Mouse (Mus musculus) megakaryocyte, embryonic 14.5 days (primary cell): ENCODE results near the gene Cttnbp2. TPM values are rescaled to one million over a fixed set of nuclear protein-coding genes. Genes with fewer than 3 reads are reported as not detected.

Experiments
- H3K27me3 ChIP-seq: replicated peaks from 2 replicates; pipeline ENCODE3; 2012; ENCODE audit warnings: inconsistent platforms
- H3K36me3 ChIP-seq: replicated peaks from 2 replicates; pipeline ENCODE3; 2012; ENCODE audit warnings: low read length, inconsistent platforms, mixed read lengths
- H3K4me1 ChIP-seq: 2 replicates; pipeline ENCODE4 v1.6.1; 2012; ENCODE audit warnings: inconsistent platforms
- H3K4me3 ChIP-seq: replicated peaks from 2 replicates; pipeline ENCODE3; 2012; ENCODE audit warnings: moderate library complexity, mild to moderate bottlenecking, inconsistent platforms
- H3K9me3 ChIP-seq: 2 replicates; pipeline ENCODE4 v1.6.1; 2012; ENCODE audit warnings: inconsistent platforms
- FLI1 ChIP-seq: IDR thresholded peaks from 2 replicates; pipeline ENCODE4 v1.6.1; 2012; ENCODE audit warnings: low read length, inconsistent platforms, mixed read lengths
- GATA1 ChIP-seq: IDR thresholded peaks from 3 replicates; pipeline ENCODE4 v1.6.1; 2012; ENCODE audit warnings: mixed read lengths, low read length, inconsistent platforms, borderline replicate concordance
- polyA plus RNA-seq: library from polyadenylated mRNA; stranded (reverse); fragments of >175 nt; gene quantifications from 2 replicates; pipeline ENCODE4 v1.2.3, GENCODE M21; 2012; ENCODE audit warnings: low replicate concordance; ENCODE audit not compliant: insufficient read depth

Gene Cttnbp2
- polyA plus RNA-seq, 1 experiment = not detected

DNA sequence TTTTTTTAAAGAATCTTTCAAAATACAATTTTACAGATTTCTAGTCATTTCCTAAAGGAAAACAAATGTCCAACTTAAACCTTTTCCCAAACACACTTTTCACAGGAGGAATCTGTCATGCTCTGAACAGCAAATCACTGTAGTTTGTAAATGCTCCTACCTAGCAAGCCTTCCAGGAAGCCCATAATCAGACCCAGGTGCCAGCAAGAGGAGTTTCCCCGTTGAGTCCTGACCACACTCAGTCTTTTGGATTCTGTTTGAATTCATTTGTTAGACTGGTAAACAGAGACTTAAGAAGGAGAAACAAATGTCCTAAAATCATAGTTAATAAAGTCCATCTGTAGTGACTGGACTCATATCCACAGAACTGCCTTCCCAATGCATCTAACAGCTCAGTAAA lies 40.1 kb downstream of the Cttnbp2 start:
- no peaks in the 10 kb centered on the region for H3K36me3 ChIP-seq
- no peaks in the 10 kb centered on the region for H3K27me3 ChIP-seq
- H3K9me3 ChIP-seq = no peaks in the 10 kb centered on the region
- no peak for TF ChIP-seq GATA1
- no peak for TF ChIP-seq FLI1
- H3K4me3 ChIP-seq = no peak overlapping the region
- no peaks in the 10 kb centered on the region for H3K4me1 ChIP-seq

DNA sequence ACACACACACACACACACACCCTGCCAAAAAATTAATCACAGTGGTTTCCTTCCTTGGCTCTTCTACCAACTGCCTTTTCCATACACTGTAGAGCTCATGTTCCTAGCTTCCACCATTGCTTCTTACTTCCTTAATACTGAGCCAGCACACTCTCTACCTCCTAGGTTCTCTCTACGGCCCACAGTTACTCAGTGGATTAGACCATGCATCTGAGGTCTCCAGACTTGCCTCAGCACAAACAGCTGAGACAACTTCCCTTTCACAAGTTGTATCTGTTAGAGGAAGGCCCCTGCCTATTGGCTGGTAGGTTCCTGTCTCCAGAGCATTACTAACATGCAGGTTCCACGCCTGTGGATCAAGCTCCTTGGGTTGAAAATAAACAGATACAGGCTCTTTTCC lies 45.4 kb downstream of the Cttnbp2 start:
- no peaks in the 10 kb centered on the region for H3K36me3 ChIP-seq
- H3K4me3 ChIP-seq = no peak overlapping the region
- H3K9me3 ChIP-seq = no peaks in the 10 kb centered on the region
- TF ChIP-seq FLI1 (no peak), GATA1 (no peak)
- no peaks in the 10 kb centered on the region for H3K27me3 ChIP-seq
- H3K4me1 ChIP-seq = no peaks in the 10 kb centered on the region

DNA sequence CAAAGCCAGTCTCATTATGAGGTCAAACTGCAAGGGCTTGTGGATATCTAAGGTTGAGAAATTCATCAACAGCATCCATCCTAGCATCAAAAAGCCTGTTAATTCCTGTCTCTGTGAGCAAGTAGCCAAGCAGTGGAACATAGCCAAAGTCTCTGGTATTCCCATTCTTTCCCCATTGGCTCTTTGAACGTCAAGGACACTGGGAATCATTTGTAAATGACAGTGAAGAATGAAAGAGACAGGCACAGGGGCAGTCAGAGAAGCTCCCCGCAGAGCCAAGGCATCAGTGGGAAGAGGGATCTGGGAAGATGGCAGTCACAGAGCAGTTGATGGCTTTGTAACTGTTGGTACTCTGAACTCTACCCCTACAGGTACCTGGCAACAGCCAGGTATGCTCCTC lies 46.9 kb downstream of the Cttnbp2 start:
- Histone ChIP-seq H3K4me1 (no peaks in the 10 kb centered on the region), H3K9me3 (no peaks in the 10 kb centered on the region)
- TF ChIP-seq GATA1 (no peak), FLI1 (no peak)

DNA sequence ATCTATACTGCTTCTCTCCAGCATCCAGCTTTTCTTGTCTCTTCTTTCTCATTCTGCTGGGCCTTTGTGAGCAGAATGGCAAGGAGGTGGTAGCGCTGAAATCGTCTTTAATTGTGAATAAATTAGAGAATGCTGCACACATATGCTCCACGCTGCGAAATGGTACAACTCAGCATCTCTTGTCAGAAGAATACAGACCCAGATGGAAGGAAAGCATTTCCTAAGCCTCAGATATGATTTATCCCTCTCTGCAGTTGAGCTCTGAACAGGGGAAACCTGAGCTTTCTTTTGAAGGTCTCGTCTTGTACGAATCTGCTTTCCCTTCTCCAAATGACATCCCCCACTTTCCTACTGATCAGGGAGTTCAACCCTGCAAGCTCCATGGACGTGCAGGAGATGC lies 48.4 kb downstream of the Cttnbp2 start:
- Histone ChIP-seq H3K4me1 (no peaks in the 10 kb centered on the region), H3K9me3 (no peaks in the 10 kb centered on the region), H3K27me3 (no peaks in the 10 kb centered on the region), H3K4me3 (no peak overlapping the region), H3K36me3 (no peaks in the 10 kb centered on the region)
- TF ChIP-seq FLI1 = no peak
- no peak for TF ChIP-seq GATA1

More for the DNA sequence above, 46.9 kb downstream of the Cttnbp2 start:
- Histone ChIP-seq H3K4me3 (no peak overlapping the region), H3K27me3 (no peaks in the 10 kb centered on the region), H3K36me3 (no peaks in the 10 kb centered on the region)

DNA sequence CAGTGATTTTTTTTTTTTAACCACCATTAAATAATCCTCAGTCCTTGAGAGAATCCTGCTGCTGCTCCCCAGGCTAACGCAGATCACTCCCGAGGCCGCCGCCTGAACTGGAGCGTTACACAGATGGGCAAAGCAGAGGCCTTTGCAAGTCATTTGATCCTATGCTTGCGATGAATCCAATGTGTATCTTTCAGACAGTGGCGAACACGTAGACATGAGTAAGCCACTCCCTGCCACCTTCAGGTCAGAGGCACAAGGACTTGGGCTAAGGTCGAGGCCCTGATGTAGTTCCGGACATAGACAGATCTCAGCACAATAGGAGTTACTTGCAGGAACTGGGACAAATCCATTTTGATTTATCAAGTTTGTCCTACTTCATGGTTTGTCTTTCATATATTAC lies 49.0 kb downstream of the Cttnbp2 start:
- Histone ChIP-seq H3K36me3 (no peaks in the 10 kb centered on the region), H3K4me3 (no peak overlapping the region), H3K4me1 (no peaks in the 10 kb centered on the region), H3K27me3 (no peaks in the 10 kb centered on the region), H3K9me3 (no peaks in the 10 kb centered on the region)
- TF ChIP-seq FLI1 (no peak), GATA1 (no peak)

DNA sequence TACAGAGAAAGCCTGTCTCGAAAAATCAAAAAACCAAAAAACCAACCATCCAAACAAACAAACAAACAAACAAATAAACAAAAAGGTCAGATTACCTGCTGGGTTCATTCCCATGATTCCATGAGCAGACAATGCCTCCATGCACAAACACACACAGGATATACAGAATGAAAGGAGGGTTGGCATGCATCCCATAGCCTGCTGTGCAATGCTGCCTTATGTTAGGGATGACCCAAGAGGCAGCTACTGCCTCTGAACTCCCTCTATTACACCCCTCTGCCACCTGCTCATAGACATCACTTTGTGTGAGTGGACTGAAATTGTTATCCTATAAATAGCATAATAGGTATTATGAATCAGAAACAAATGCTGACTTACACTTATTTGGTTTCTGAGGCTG lies 55.0 kb downstream of the Cttnbp2 start:
- no peaks in the 10 kb centered on the region for H3K27me3 ChIP-seq
- TF ChIP-seq GATA1 = no peak
- no peak for TF ChIP-seq FLI1
- H3K36me3 ChIP-seq = no peaks in the 10 kb centered on the region
- H3K4me3 ChIP-seq = no peak overlapping the region
- H3K4me1 ChIP-seq = no peaks in the 10 kb centered on the region
- peaks cover 3% of the 10 kb centered on the region; the same call in 1 of the 2 replicates for H3K9me3 ChIP-seq

DNA sequence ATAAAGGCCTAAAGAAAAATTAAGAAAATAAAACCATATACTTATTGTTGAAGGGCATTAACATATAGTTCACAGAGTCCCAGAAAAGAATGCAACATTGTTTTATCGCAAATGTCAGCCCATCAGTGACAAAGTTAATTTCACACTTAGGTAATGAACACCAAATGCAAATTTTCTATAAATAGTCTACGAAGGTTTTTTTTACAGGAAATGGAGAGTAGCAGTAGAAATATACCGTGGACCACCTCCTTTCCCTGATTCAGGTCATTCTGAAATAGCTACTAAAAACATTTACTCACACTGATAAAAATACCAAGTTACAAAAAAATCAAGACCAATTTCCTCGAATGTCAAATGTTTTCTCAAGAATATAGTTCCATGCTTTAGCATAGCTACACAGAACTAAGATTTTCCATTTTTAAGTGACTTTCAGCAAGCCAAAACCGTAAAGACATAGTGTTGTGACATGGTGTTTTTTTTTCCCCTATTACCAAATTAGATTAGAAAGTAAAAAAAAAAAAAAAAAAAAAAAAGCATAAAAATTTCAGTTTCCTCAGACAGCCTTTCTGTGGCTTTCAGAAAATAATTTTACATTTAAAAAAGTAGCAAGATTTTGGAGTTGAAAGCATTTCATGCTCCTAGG lies 64.0 kb downstream of the Cttnbp2 start:
- TF ChIP-seq GATA1 = no peak
- no peak for TF ChIP-seq FLI1
- no peak overlapping the region for H3K4me3 ChIP-seq
- H3K4me1 ChIP-seq = no peaks in the 10 kb centered on the region
- no peaks in the 10 kb centered on the region for H3K36me3 ChIP-seq
- H3K27me3 ChIP-seq = no peaks in the 10 kb centered on the region
- no peaks in the 10 kb centered on the region; the same call in 1 of the 2 replicates for H3K9me3 ChIP-seq

DNA sequence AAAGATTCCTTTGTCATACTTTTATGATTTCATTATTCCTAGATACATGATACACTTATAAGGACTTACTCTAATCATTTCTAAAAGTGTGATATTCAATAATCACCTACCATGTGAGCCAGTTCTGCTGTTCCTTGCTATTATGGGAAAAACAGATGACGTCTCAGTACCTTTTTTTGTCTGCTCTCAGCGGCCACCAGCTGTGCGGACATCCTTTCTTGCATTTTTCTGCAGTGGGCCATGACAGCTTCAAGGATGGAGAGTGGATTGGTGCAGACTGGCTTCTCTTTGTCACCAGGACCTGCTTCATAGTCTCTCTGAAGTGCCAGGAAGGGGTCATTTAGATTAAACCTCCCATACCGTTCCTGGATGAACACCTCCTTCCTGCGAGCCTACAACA lies 66.6 kb downstream of the Cttnbp2 start:
- Histone ChIP-seq H3K27me3 (no peaks in the 10 kb centered on the region), H3K9me3 (no peaks in the 10 kb centered on the region; the same call in 1 of the 2 replicates), H3K36me3 (no peaks in the 10 kb centered on the region), H3K4me1 (no peaks in the 10 kb centered on the region), H3K4me3 (no peak overlapping the region)
- TF ChIP-seq GATA1 (no peak), FLI1 (no peak)

DNA sequence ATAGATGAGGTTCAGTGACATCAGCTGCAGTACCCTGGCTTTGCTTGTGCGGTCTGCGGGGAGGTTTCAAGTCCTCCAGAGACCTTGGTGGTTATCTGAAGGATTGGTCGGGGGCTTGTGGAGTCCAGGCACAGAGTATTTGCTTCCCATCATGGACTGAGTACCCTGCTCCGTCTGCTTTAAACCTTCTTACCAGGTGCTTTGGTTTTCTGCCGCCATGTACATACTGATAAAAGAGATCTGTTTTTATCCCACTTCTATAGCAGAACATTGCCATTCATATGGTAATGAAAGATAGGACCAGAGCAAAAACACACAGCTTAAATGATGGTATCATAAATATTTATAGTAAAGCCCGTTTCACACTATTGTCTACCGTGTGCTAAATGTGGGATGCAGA lies 67.7 kb downstream of the Cttnbp2 start:
- Histone ChIP-seq H3K9me3 (no peaks in the 10 kb centered on the region; the same call in 1 of the 2 replicates), H3K4me1 (no peaks in the 10 kb centered on the region), H3K4me3 (no peak overlapping the region), H3K27me3 (no peaks in the 10 kb centered on the region), H3K36me3 (no peaks in the 10 kb centered on the region)
- TF ChIP-seq GATA1 (no peak), FLI1 (no peak)

DNA sequence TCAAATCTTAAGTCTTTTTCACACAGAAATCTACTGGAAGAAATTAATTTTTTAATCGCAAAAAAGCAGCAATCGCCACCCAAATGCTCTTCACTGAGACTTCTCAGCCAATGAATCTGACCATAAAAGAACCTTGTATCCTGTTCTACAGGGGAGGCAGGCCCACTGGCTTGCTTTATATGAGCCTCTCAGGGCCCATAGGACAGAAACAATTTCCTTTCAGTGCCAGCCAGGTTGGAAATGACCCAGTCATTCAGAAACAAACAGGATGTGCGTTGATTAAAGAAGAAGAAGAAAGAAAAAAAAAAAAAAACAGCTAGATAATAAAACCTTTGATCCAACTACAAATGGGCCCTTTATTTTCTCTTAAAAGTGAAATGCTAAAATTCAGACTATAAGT lies 68.3 kb downstream of the Cttnbp2 start:
- TF ChIP-seq FLI1 (no peak), GATA1 (no peak)
- H3K9me3 ChIP-seq = no peaks in the 10 kb centered on the region; the same call in 1 of the 2 replicates
- H3K4me3 ChIP-seq = no peak overlapping the region
- H3K36me3 ChIP-seq = no peaks in the 10 kb centered on the region
- H3K27me3 ChIP-seq = no peaks in the 10 kb centered on the region
- no peaks in the 10 kb centered on the region for H3K4me1 ChIP-seq
